Mouse (Mus musculus): ENCODE results near the gene Dynll1. TPM values are rescaled to one million over a fixed set of nuclear protein-coding genes. Genes with fewer than 3 reads are reported as not detected.
A peak's percentile ranks its signal among the peaks of the same experiment; 100 is the strongest.

Dynll1 gene
- total and polyA plus RNA-seq, 3 experiments, result 65.1 to 85.6 (median 65.2) TPM

DNA sequence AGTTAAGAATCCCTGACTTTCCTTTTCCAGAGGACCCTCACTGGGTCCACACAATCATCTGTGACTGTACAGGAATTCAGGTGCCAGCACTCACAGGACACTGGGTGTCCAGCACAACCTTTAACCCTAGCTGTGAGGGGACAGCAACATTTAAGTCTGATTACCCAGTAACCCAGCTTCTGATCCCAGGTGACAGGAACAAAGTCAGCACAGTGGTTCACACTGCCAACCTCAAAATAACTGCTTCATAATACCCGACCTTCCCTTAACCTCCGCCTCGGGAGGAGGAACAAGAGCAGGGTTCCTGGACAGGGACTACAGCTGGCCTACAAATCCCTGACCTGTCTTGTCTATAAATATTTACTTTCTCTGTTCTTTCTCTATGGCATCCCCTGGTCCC lies 32.5 kb downstream of the Dynll1 start:
- peak overlapping the region; percentile 25; the same call in 1 of the 2 replicates for H3K9ac ChIP-seq (ENCODE audit: low read depth, low read length)
- peak in 1 of 2 experiments; percentile 54 for DNase-seq
- no peaks in the 10 kb centered on the region for H3K27me3 ChIP-seq (ENCODE audit: control insufficient read depth, insufficient read depth, low read length)
- H3K27ac ChIP-seq, result peak overlapping the region; percentile 84
- H3K79me2 ChIP-seq (replicated peaks; ENCODE audit: control insufficient read depth, insufficient read depth, low read length), result peaks cover 15% of the 10 kb centered on the region
- H3K36me3 ChIP-seq (ENCODE audit: control insufficient read depth, insufficient read depth, low read length), result peaks cover 29% of the 10 kb centered on the region
- peak overlapping the region; percentile 1; the same call in 1 of the 2 replicates for H3K4me3 ChIP-seq
- H3K4me1 ChIP-seq (ENCODE audit: control insufficient read depth, insufficient read depth, low read length), result peaks cover 33% of the 10 kb centered on the region
- no peak for TF ChIP-seq CTCF (IDR thresholded peaks at IDR 0.05)
- no peak for TF ChIP-seq POLR2A (IDR thresholded peaks at IDR 0.05; ENCODE audit: insufficient read depth, low read depth, low read length)
- 0 out of 2 replicates have a peak, but pooled peaks have one; percentile 41 for TF ChIP-seq EP300 (IDR thresholded peaks at IDR 0.05; ENCODE audit: insufficient read depth, low read depth, low read length)
- WGBS, result 17% methylated on average over 3 of the region's 3 CpGs
- intact Hi-C loops (cut with DNase I), result no loop called here

DNA sequence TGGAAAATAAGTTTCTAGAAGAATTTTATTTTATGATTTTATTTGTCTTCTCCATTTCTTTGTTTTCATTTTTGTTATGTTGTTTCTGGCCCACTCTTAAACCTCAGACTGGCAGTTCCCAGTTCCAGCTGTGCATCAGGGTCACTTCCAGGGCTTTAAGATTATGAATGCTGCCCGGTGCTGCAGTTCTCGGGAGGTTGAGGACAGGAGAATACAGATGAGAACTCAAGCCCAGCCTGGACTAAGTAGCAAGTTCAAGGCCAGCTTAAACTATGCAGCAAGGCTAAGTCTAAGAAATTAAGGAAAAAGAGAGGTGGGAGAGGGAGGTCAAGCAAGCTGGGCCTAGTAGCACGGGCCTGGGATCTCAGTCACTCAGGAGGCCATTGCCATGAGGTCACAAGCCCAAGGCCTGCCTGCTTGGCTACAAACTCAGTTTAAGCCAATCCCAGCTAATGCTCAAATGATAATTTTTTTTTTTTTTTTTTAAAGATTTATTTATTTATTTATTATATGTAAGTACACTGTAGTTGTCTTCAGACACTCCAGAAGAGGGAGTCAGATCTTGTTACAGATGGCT lies 33.2 kb downstream of the Dynll1 start:
- Histone ChIP-seq H3K27ac (peak overlapping the region; percentile 84), H3K36me3 (ENCODE audit: control insufficient read depth, insufficient read depth, low read length) (peaks cover 27% of the 10 kb centered on the region), H3K9ac (ENCODE audit: low read depth, low read length) (no peak overlapping the region), H3K27me3 (ENCODE audit: control insufficient read depth, insufficient read depth, low read length) (no peaks in the 10 kb centered on the region), H3K4me3 (0 out of 2 replicates have a peak overlapping the region, but pooled peaks have one; percentile 20), H3K79me2 (replicated peaks; ENCODE audit: control insufficient read depth, insufficient read depth, low read length) (peaks cover 16% of the 10 kb centered on the region), H3K4me1 (ENCODE audit: control insufficient read depth, insufficient read depth, low read length) (peaks cover 31% of the 10 kb centered on the region)
- TF ChIP-seq POLR2A (IDR thresholded peaks at IDR 0.05; ENCODE audit: insufficient read depth, low read depth, low read length) (no peak), EP300 (IDR thresholded peaks at IDR 0.05; ENCODE audit: insufficient read depth, low read depth, low read length) (no peak), CTCF (IDR thresholded peaks at IDR 0.05) (no peak)
- no peak for DNase-seq
- intact Hi-C loops (cut with DNase I), result no loop called here
- WGBS, result 24% methylated on average over 3 of the region's 3 CpGs

DNA sequence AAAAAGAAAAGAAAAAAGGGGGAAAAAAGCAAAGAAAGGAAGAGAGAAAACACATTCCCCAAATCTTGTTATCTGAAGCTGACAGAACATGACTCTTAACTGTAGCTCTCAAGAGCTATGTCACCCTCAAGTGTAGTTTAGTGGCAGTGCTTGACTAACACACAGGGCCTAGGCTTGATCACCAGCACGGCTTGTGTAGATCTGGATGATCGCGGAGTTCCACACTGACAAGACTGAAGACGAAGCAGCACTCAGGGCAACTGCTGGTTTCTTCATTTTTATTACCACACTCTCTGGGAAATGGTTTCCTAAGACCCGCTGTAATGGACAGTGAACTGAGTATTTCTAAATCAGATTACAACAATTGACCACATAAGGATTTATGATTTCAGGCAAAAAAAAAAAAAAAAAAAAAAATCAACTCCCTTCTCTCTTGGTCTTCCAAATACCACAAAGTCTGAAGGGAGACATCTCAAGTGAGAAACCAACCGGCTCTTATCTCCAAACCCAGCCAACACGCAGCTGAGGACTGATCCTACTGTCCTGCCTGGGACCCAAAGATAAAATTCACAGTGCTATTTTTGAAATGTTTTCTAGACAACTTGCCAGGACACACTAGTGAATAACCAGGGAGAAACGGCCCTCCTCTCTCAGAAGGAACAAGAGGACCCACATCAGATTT lies 33.9 kb downstream of the Dynll1 start:
- H3K36me3 ChIP-seq (ENCODE audit: control insufficient read depth, insufficient read depth, low read length), result peaks cover 27% of the 10 kb centered on the region
- H3K27me3 ChIP-seq (ENCODE audit: control insufficient read depth, insufficient read depth, low read length), result no peaks in the 10 kb centered on the region
- H3K4me3 ChIP-seq, result no peak overlapping the region
- H3K79me2 ChIP-seq (replicated peaks; ENCODE audit: control insufficient read depth, insufficient read depth, low read length), result peaks cover 10% of the 10 kb centered on the region
- intact Hi-C loops (cut with DNase I), result no loop called here
- H3K9ac ChIP-seq (ENCODE audit: low read depth, low read length), result no peak overlapping the region
- peak overlapping the region; percentile 84 for H3K27ac ChIP-seq
- peaks cover 31% of the 10 kb centered on the region for H3K4me1 ChIP-seq (ENCODE audit: control insufficient read depth, insufficient read depth, low read length)
- 0 out of 2 replicates have a peak, but pooled peaks have one; percentile 40 for TF ChIP-seq EP300 (IDR thresholded peaks at IDR 0.05; ENCODE audit: insufficient read depth, low read depth, low read length)
- TF ChIP-seq POLR2A (IDR thresholded peaks at IDR 0.05; ENCODE audit: insufficient read depth, low read depth, low read length), result no peak
- peak in 1 of 2 experiments; percentile 35 for DNase-seq
- 35% methylated on average over 8 of the region's 8 CpGs for WGBS

DNA sequence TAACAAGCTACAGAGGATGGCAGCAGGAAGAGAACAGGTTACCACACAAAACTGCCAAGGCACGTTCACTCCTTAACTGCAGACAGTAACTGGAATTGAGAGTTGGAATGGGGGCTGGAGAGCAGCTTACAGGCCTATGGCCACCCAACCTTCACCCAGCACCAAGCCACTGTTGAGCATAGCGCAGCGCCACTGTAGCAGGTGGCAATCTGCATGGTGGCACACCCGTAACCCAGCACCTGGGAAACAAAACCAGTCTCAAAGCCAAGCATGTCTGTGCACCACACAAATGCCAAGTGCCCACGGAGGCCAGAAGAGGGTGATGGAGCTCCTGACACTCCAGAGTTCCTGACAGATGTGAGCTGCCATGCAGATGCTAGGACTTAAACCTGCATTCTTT lies 34.5 kb downstream of the Dynll1 start:
- WGBS, result 63% methylated on average over 5 of the region's 5 CpGs
- H3K27me3 ChIP-seq (ENCODE audit: control insufficient read depth, insufficient read depth, low read length), result no peaks in the 10 kb centered on the region
- peaks cover 27% of the 10 kb centered on the region for H3K36me3 ChIP-seq (ENCODE audit: control insufficient read depth, insufficient read depth, low read length)
- H3K4me3 ChIP-seq, result no peak overlapping the region
- intact Hi-C loops (cut with DNase I), result no loop called here
- no peak overlapping the region for H3K9ac ChIP-seq (ENCODE audit: low read depth, low read length)
- peaks cover 6% of the 10 kb centered on the region for H3K79me2 ChIP-seq (replicated peaks; ENCODE audit: control insufficient read depth, insufficient read depth, low read length)
- peaks cover 31% of the 10 kb centered on the region for H3K4me1 ChIP-seq (ENCODE audit: control insufficient read depth, insufficient read depth, low read length)
- TF ChIP-seq POLR2A (IDR thresholded peaks at IDR 0.05; ENCODE audit: insufficient read depth, low read depth, low read length) (no peak), EP300 (IDR thresholded peaks at IDR 0.05; ENCODE audit: insufficient read depth, low read depth, low read length) (no peak), CTCF (IDR thresholded peaks at IDR 0.05) (no peak)
- H3K27ac ChIP-seq, result peak overlapping the region; percentile 84
- no peak for DNase-seq

DNA sequence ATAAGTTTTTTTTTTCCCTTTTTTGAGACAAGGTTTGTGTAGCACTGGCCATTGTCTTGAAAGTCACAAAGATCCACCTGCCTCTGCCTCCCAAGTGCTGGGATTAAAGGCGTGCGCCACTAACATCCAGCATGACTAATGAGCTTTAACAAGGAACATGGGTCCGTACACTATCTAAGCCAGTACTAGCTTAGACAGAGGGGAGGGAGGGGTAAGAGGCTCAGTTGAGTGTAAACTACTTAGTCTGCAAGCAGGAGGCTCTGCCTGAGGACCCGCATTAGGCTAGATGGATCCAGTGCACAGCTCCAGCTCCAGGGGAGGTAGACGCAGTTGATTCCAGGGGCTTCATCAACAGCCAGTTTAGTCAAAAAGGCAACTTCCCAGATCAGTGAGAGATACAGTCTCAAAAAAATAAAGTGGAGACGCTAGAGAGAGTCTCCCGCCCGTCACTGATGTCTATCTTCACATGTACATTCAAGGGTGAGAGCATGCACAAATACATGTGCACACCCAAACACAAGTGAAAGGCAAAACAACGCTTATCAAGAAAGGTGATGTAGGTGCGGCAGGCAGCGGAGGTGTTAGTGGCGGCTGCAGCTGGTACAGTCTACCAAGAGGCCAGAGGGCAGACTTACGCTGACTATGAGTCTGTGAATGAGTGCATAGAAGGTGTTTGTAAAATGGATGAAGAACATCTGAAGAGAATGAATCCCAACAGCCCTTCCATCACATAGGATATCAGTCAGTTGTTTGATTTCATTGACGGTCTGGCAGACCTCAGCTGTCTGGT lies 38.1 kb downstream of the Dynll1 start:
- Histone ChIP-seq H3K4me1 (ENCODE audit: control insufficient read depth, insufficient read depth, low read length) (peaks cover 17% of the 10 kb centered on the region), H3K27me3 (ENCODE audit: control insufficient read depth, insufficient read depth, low read length) (no peaks in the 10 kb centered on the region), H3K36me3 (ENCODE audit: control insufficient read depth, insufficient read depth, low read length) (peaks cover 6% of the 10 kb centered on the region; the same call in 1 of the 2 replicates), H3K27ac (no peak overlapping the region), H3K4me3 (no peak overlapping the region), H3K79me2 (replicated peaks; ENCODE audit: control insufficient read depth, insufficient read depth, low read length) (peaks cover 14% of the 10 kb centered on the region), H3K9ac (ENCODE audit: low read depth, low read length) (no peak overlapping the region)
- intact Hi-C loops (cut with DNase I), result no loop called here
- TF ChIP-seq CTCF (IDR thresholded peaks at IDR 0.05) (no peak), EP300 (IDR thresholded peaks at IDR 0.05; ENCODE audit: insufficient read depth, low read depth, low read length) (no peak), POLR2A (IDR thresholded peaks at IDR 0.05; ENCODE audit: insufficient read depth, low read depth, low read length) (no peak)
- WGBS, result 82% methylated on average over 14 of the region's 14 CpGs
- DNase-seq, result no peak
